Mouse (Mus musculus) cortical plate, adult 2 months (tissue): ENCODE measurements at regions not wholly inside any gene's neighbourhood (a gene's known extent, or its start where the extent isn't known, plus 50 kb on each side); places are given as distances from the start of the nearest gene placed in this dataset.

Experiments
- CTCF ChIP-seq: fragments of 200-500 bp; IDR thresholded peaks from 2 replicates; pipeline ENCODE4 v1.5.1; 2011; ENCODE audit warnings: mild to moderate bottlenecking, control low read depth, low read length; ENCODE audit not compliant: insufficient read depth; ENCODE audit errors: extremely low read depth
- POLR2A ChIP-seq: fragments of 200-500 bp; IDR thresholded peaks from 2 replicates; pipeline ENCODE4 v1.6.1; 2011; ENCODE audit warnings: mild to moderate bottlenecking, low read length, control low read depth; ENCODE audit not compliant: insufficient read depth; ENCODE audit errors: extremely low read depth

- TF ChIP-seq CTCF (no peak), POLR2A (no peak)
Observed at GRCm38 (mm10) chr9:30766701-30767100, 155.6 kb downstream of the Adamts15 start.
